Mouse (Mus musculus): ENCODE measurements around the gene Mrpl1.
A peak's percentile ranks its signal among the peaks of the same experiment; 100 is the strongest.

Gene Mrpl1

GRCm38 (mm10) chr5:96209459-96209858 is at the start of gene Mrpl1:
Gene Mrpl1 (plus strand): TSS chr5:96209493.
- DNase-seq (ENCODE audit: inconsistent ontology term): no peak

- DNase-seq (ENCODE audit: inconsistent ontology term): peak; percentile 48
These were observed 48.6 kb upstream of the Mrpl1 start for GRCm38 (mm10) chr5:96160467-96161262.

GRCm38 (mm10) chr5:96161263-96161577 is 48.1 kb upstream of the Mrpl1 start:
- DNase-seq (ENCODE audit: inconsistent ontology term): peak; percentile 64

DNA sequence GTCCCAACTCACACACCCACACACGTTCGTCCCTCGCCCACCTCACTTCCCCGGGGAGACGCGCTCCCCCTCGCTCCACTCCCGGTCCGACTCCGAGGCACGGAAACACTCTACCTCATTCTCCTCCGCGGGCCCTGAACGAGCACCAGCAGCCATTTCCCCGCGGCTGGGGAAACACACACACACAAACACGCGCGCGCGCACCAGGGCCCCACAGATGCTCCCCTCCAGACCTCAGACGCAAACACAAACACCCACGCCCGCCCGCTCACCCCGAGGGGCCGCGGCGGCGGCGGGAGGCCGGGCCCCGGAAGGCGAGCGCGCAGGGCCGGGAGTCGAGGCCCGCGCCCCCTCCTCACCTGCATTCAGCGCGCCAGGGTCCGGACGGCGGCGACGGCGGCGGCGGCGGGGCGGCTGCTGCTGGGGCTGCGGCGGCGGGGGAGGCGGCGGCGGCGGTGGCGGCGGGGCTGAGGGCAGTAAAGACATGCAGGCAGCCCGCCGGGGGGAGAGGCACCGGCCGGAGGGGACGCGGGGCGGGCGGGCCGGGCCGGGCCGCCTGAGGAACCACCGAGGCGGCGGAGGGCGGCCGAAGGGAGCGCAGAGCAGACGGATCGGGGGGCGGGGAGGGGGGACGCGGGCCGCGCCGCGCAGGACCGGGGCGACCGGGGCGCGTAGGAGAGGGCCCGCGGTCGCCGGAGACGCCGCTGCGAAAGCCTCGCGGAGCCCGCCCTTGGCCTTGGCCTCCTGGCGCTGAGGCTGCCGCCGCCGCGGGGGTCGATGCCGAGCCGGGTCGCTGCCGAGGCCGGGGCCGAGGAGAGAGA is 47.5 kb upstream of the Mrpl1 start:
- DNase-seq (ENCODE audit: inconsistent ontology term): no peak

- DNase-seq (ENCODE audit: inconsistent ontology term): peak; percentile 91
These were observed 46.6 kb upstream of the Mrpl1 start for GRCm38 (mm10) chr5:96162399-96163331.

GRCm38 (mm10) chr5:96163396-96164020 is 45.8 kb upstream of the Mrpl1 start:
- peak; percentile 33 for DNase-seq (ENCODE audit: inconsistent ontology term)

DNA sequence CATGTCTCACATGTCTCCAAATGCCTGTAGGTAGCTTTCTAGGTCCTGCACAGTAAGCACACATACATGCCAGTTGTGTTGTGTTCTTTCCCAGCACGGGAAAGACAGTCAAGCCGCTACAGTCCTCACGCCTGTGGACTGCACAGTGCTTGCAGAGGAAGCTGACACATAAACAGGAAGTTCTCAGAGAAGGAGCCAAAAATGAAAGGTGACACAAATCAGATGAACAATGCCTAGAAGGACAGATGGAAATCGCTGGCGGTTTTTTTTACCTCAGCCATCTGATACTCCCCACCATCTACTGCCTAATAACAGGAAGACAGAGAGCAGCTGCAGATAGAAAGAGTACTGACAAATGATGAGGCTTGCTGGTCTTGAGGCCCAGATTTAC is 45.3 kb upstream of the Mrpl1 start, which contains the start of gene Cnot6l:
TSS of gene Cnot6l (minus strand) at position 151 of the 391 bp plus-strand sequence.
- DNase-seq (ENCODE audit: inconsistent ontology term): peak; percentile 38

- DNase-seq (ENCODE audit: inconsistent ontology term): no peak
These were observed 42.5 kb upstream of the Mrpl1 start for GRCm38 (mm10) chr5:96166761-96167160.

DNA sequence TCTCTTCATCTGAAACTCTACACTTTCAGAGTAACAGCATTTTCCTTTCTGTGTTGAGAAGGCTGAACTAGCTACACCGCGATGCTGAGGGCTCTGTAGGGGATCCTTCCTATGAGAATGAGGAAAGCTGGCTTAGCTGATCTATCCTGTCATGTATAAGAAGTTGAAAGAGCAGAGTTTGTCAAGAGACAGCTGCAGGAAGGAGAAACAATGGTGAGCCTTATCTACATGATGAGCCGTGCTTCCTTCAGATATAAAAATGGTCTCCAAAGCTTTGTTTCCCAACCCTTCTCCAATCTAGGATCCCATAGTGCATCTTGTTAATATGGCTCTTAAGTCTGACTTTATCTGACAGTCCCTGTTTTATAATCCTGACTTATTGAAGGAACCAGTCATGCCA is 38.9 kb upstream of the Mrpl1 start:
- DNase-seq (ENCODE audit: inconsistent ontology term): no peak

GRCm38 (mm10) chr5:96171765-96172164 is 37.5 kb upstream of the Mrpl1 start:
- no peak for DNase-seq (ENCODE audit: inconsistent ontology term)

DNA sequence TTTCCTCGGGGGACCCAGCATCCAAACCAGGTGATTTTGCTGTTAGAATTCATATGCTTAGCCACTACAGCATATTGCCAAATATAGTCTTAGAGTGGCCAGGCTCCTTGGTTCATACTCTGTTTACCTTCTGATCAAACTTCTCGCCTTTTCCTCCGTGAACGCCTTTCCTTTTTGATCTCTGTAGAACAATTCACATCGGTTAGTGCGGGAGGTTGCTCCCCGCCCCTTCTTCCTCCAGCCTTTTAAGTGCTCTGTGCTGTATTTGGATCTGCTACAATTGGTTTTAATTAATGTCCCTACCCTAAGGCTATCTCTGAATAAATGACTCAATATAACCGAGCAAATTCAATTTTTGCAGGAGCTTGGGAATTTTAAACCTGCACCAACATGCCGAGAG is 33.2 kb upstream of the Mrpl1 start:
- no peak for DNase-seq (ENCODE audit: inconsistent ontology term)

- no peak for DNase-seq (ENCODE audit: inconsistent ontology term)
These were observed 32.4 kb upstream of the Mrpl1 start for GRCm38 (mm10) chr5:96176879-96177358.

DNA sequence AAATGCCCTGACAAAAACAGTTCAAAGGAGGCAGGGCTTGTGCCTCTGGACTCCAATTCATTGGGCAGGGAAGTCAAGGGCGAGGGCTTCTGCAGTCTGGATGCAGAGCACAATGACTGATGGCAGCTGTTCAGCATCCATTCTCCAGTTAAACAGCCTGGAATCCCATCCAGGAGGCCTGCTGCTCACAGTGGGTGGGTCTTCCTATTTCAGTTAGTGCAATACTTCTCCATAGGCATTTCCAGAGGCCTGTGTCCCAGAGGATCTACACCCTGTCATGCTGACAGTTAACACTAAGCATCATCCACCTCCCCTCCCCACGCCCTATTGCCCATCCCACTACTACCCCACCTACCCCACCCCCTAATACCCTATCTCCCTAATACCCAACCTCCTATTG is 26.1 kb upstream of the Mrpl1 start:
- no peak for DNase-seq (ENCODE audit: inconsistent ontology term)

DNA sequence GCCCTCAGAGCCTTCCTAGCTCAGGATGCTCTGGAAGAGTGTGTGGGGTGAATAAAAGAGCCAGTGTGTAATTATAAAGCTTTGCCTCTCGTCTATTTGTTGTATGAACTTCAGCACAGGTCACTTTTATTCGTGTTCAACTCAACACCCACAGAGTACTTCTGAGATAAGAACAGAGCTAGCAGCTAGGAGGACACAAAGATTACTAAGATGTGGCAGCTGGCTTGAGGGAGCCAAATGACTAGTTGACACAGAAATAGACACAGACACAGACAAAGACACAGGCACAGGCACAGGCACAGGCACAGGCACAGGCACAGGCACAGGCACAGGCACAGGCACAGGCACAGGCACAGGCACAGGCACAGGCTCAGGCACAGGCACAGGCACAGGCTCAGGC is 25.3 kb upstream of the Mrpl1 start:
- DNase-seq (ENCODE audit: inconsistent ontology term): no peak

- no peak for DNase-seq (ENCODE audit: inconsistent ontology term)
These were observed 19.5 kb upstream of the Mrpl1 start for GRCm38 (mm10) chr5:96189761-96190160.

- peak; percentile 65 for DNase-seq (ENCODE audit: inconsistent ontology term)
These were observed 18.0 kb upstream of the Mrpl1 start for GRCm38 (mm10) chr5:96191251-96191650.

GRCm38 (mm10) chr5:96196547-96197052 is 12.7 kb upstream of the Mrpl1 start:
- no peak for DNase-seq (ENCODE audit: inconsistent ontology term)

GRCm38 (mm10) chr5:96198271-96198670 is 11.0 kb upstream of the Mrpl1 start:
- no peak for DNase-seq (ENCODE audit: inconsistent ontology term)

DNA sequence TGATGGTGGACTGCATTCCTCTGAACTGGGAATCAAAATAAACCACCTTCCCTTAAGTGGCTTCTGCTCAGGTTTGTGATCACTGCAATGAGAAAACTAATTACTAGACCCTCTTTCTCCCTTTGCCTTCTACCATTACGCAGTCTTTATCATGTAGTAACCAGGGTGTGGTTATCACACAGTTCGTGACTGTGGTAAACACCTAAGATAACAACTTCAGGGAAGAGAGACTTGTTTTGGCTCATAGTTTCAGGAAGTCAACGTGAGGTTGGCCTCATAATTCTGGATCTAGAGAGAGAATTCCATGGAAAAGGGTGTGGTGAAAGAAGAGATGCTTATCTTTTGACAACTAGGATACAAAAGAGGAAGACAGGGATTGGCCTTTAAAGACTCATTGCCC is 9.0 kb upstream of the Mrpl1 start:
- no peak for DNase-seq (ENCODE audit: inconsistent ontology term)

- no peak for DNase-seq (ENCODE audit: inconsistent ontology term)
These were observed 7.7 kb upstream of the Mrpl1 start for GRCm38 (mm10) chr5:96201462-96202154.
